Mouse (Mus musculus): Measurements from ENCODE around the gene Tmem231.

- TF ChIP-seq GATA1 (IDR thresholded peaks at IDR 0.05; ENCODE audit: low read length): no peak
- no peak for TF ChIP-seq TAL1 (IDR thresholded peaks at IDR 0.05; ENCODE audit: low read length)
These were observed 42.8 kb downstream of the Tmem231 start for GRCm38 (mm10) chr8:111890911-111891303.

Data from erythroblast, embryonic 14.5 days (primary cell).